Mouse (Mus musculus) induced T-regulatory cell, adult 2 months (primary cell): ENCODE measurements around the gene Vmn1r5.
A peak's percentile ranks its signal among the peaks of the same experiment; 100 is the strongest.
"Not testable (repeated sequence)": the region's sequence is repeated elsewhere in the genome, so short reads cannot be mapped to it uniquely, and the experiment has no call there.

Experiments used
- DNase-seq: peaks from one replicate; pipeline ENCODE4 v3.0.0-alpha.2; 2012; ENCODE audit warnings: low read depth

Vmn1r5 gene

GRCm38 (mm10) chr6:56969973-56970372, at the start of gene Vmn1r5:
Gene Vmn1r5, plus strand, starts transcription at chr6:56970273.
- no peak for DNase-seq

DNA sequence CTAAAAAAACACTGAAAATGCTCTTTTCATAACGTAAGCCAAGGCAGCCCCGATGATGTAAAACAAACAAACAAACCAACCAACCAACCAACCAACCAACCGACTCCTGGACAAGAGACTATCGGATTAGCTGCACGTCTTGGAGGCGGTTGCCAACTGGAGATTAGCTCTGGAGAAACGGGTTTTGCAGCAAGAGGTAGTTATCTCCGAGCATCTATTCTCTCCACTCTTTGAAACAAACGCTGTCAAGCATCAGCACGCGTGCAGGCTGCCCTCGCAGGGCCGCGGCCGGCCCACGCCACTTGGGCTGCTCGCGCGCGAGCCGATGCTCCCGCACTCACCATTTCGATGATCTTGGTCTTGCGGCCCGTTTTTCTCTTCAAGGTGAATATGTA, 46.7 kb upstream of the Vmn1r5 start:
- DNase-seq = no peak

GRCm38 (mm10) chr6:56923726-56924707, 46.1 kb upstream of the Vmn1r5 start, which contains the start of the genes Nt5c3 and Vmn1r4:
Gene Nt5c3, minus strand, starts transcription at chr6:56923932.
Gene Vmn1r4, plus strand, starts transcription at chr6:56924015.
- peak; percentile 98 for DNase-seq

- no peak for DNase-seq
These were observed 38.2 kb upstream of the Vmn1r5 start for GRCm38 (mm10) chr6:56931648-56932415.

DNA sequence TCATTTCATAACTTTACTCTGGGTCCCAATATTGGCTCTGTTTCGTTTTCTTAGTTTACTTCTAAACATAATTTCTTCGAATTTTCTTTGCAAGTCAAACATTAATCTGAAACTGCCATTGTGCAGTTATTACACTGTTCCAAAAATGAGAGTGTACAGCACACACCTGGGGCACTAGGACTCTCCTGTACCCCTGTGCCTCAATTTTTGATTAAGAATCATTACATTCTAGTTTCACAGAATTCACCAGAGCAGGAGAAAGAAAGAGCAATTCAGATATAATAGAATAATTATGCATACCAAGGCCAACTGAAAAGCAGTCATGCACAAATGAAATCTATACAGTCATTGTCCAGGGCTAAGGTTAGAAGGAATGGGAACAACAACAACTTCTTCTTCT, 37.6 kb upstream of the Vmn1r5 start:
- DNase-seq = peak; percentile 39

DNA sequence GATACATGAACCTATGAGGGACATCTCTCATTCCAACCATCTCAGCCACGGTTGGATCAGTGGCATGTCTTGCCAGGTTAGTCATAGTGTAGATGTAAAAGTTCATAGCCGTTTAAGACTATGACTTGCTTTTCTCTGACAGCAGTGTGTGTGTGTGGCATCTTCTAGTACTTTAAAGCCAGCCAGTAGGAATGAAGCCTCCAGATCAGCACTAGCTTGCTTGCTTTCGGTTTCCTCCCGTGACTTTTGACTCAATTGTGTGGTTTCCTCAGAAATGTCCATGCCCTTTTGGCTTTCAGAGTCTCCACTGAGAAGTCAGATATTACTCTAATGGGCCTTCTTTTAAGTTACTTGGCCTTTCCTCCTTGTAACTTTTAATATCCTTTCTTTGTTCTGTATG, 35.7 kb upstream of the Vmn1r5 start:
- no peak for DNase-seq

DNA sequence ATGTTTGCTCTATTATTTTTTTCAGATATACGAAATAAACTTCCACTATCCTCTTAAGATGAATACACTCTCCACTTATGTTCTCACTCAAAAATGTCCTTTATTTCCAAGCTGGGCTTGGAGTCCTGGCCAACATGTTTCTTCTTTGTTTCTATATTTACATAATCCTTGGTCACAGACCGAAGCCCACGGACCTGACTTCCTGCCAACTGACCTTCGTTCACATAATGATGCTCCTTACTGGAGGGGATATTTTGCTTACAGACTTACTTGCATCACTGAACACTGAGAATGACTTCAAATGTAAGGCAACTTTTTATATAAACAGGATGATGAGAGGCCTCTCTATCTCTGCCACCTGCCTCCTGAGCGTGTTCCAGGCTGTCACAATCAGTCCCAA, 13.6 kb upstream of the Vmn1r5 start:
- DNase-seq = no peak

- DNase-seq = no peak
These were observed 26.9 kb downstream of the Vmn1r5 start, which contains the start of gene Vmn1r6 for GRCm38 (mm10) chr6:56996943-56997342. Gene Vmn1r6, plus strand, starts transcription at chr6:56997243.

DNA sequence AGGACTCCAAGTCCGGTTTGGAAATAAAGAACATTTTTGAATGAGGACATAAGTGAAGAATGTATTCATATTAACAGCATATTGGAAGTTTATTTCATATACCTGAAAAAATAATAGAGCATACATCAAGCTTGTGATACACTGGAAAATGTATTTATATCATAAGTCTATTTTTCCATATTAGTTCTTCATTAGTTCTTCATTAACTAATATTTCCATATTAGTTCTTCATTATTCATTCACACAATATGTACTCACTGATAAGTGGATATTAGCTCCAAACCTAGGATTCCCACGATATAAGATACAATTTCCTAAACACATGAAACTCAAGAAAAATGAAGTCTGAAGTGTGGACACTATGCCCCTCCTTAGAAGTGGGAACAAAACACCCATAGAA, 55.2 kb downstream of the Vmn1r5 start, which contains the start of gene Vmn1r7:
Gene Vmn1r7, minus strand, starts transcription at position 101 of the 400 bp plus-strand sequence.
- DNase-seq = not testable (repeated sequence)

- DNase-seq = no peak
These were observed 61.9 kb downstream of the Vmn1r5 start, which contains the start of gene Vmn1r8 for GRCm38 (mm10) chr6:57031984-57032383. Gene Vmn1r8, plus strand, starts transcription at chr6:57032284.

DNA sequence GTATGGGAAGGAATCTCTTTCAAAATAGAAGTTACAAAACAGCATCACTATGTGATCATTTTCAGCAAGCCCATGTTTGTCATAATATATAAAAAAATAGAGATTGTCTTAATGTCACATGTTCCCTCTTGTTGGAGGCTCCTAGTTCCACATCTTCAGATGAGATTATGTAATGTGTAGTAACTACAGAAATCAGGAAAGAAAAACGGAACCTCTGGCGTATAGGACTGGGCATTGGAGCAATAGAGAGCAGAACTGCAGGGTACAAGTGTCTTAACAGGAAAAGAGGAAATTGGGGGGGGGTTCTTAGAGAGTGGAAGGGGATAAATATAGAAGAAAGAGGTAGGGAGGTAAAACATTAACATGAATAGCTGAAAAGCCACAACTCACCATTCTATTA, 64.6 kb downstream of the Vmn1r5 start:
- DNase-seq = no peak
